Mouse (Mus musculus): ENCODE measurements around the gene Pacs1.

Gene Pacs1

GRCm38 (mm10) chr19:5272801-5273733 lies at the start of gene Pacs1:
Gene Pacs1, minus strand, starts transcription at chr19:5273119.
- peak; percentile 76 to 83 for DNase-seq

- DNase-seq: no peak
Measured at GRCm38 (mm10) chr19:5313189-5313588, 40.3 kb upstream of the Pacs1 start.

- no peak for DNase-seq
Measured at GRCm38 (mm10) chr19:5309025-5309424, 36.1 kb upstream of the Pacs1 start.

- DNase-seq: no peak
Measured at GRCm38 (mm10) chr19:5306968-5307734, 34.2 kb upstream of the Pacs1 start.

GRCm38 (mm10) chr19:5306279-5306678 lies 33.4 kb upstream of the Pacs1 start:
- DNase-seq: no peak

- no peak for DNase-seq
Measured at GRCm38 (mm10) chr19:5302455-5302854, 29.5 kb upstream of the Pacs1 start.

- DNase-seq: no peak
Measured at GRCm38 (mm10) chr19:5300588-5300987, 27.7 kb upstream of the Pacs1 start.

GRCm38 (mm10) chr19:5297903-5298800 lies 25.2 kb upstream of the Pacs1 start, which contains the start of gene Gal3st3:
Gene Gal3st3, plus strand, starts transcription at chr19:5298331.
- DNase-seq: peak; percentile 56 to 59

GRCm38 (mm10) chr19:5296630-5297029 lies 23.7 kb upstream of the Pacs1 start:
- no peak for DNase-seq

- no peak for DNase-seq
Measured at GRCm38 (mm10) chr19:5295736-5296075, 22.8 kb upstream of the Pacs1 start.

- peak; percentile 98 to 99 for DNase-seq
Measured at GRCm38 (mm10) chr19:5294972-5295735, 22.2 kb upstream of the Pacs1 start, which contains the start of gene Sf3b2. Gene Sf3b2, minus strand, starts transcription at chr19:5295455.

GRCm38 (mm10) chr19:5278381-5278780 lies 5.5 kb upstream of the Pacs1 start:
- DNase-seq: no peak

GRCm38 (mm10) chr19:5277140-5277539 lies 4.2 kb upstream of the Pacs1 start:
- no peak for DNase-seq

GRCm38 (mm10) chr19:5276531-5276930 lies 3.6 kb upstream of the Pacs1 start:
- DNase-seq: no peak

- no peak for DNase-seq
Measured at GRCm38 (mm10) chr19:5275736-5276135, 2.8 kb upstream of the Pacs1 start.

- no peak for DNase-seq
Measured at GRCm38 (mm10) chr19:5274641-5275040, 1.7 kb upstream of the Pacs1 start.

GRCm38 (mm10) chr19:5273916-5274315 lies 997 bp upstream of the Pacs1 start:
- DNase-seq: no peak

- DNase-seq: peak; percentile 25 to 41
Measured at GRCm38 (mm10) chr19:5272326-5272795, 558 bp downstream of the Pacs1 start.

- no peak for DNase-seq
Measured at GRCm38 (mm10) chr19:5271430-5271829, 1.5 kb downstream of the Pacs1 start.

- DNase-seq: no peak
Measured at GRCm38 (mm10) chr19:5269392-5269791, 3.5 kb downstream of the Pacs1 start.

- no peak for DNase-seq
Measured at GRCm38 (mm10) chr19:5268875-5269274, 4.0 kb downstream of the Pacs1 start.

GRCm38 (mm10) chr19:5268017-5268416 lies 4.9 kb downstream of the Pacs1 start:
- DNase-seq: no peak

All from cerebellum, postnatal 36 days (tissue).